29 mouse cellular contexts compared by ENCODE assay signal in genomic region chr6:49775006-49775405, GRCm38 (mm10). TPM values are rescaled to one million over a fixed set of nuclear protein-coding genes. Genes with fewer than 3 reads are reported as not detected.
DNase-seq lines count a peak whose midpoint lies in the region; ATAC-seq and TF ChIP-seq lines count a peak whose summit lies in the region.
"Had no signal": no experiment of that assay in that cellular context is flagged by ENCODE, and none has a peak within 500 bp of the region (broad histone marks: within the 10 kb centered on the region; RNA-seq: fewer than 3 reads in every experiment).

No protein-coding gene starts in this region.

- H3K9ac ChIP-seq in forebrain, embryonic 15.5 days (replicated peaks): no peak overlapping the region
- no peak overlapping the region for H3K9ac ChIP-seq in forebrain, embryonic 11.5 days (ENCODE audit: low read length)
- no peak overlapping the region for H3K9ac ChIP-seq in forebrain, postnatal 0 days
- H3K9ac ChIP-seq: embryonic facial prominence, embryonic 12.5 days; embryonic facial prominence, embryonic 15.5 days; hindbrain, embryonic 13.5 days had no signal

- H3K4me2 ChIP-seq in forebrain, embryonic 15.5 days (replicated peaks): no peak overlapping the region
- no peak overlapping the region for H3K4me2 ChIP-seq in forebrain, embryonic 11.5 days (ENCODE audit: low read depth, low read length, severe bottlenecking)
- no peak overlapping the region for H3K4me2 ChIP-seq in forebrain, postnatal 0 days (ENCODE audit: low read depth)
- H3K4me2 ChIP-seq: embryonic facial prominence, embryonic 12.5 days; embryonic facial prominence, embryonic 15.5 days; heart, embryonic 11.5 days; hindbrain, embryonic 13.5 days had no signal

- no peak for TF ChIP-seq CTCF in forebrain, postnatal 0 days (IDR thresholded peaks at IDR 0.05; ENCODE audit: low read depth)
- TF ChIP-seq CTCF in thymus, adult 2 months (IDR thresholded peaks at IDR 0.05; ENCODE audit: borderline replicate concordance, control insufficient read depth, extremely low read depth, insufficient read depth, low read length, poor library complexity): no peak

- WGBS in forebrain, embryonic 15.5 days: 53% methylated on average over 8 of the region's 8 CpGs
- 61% methylated on average over 8 of the region's 8 CpGs for WGBS in forebrain, embryonic 11.5 days
- 51% methylated on average over 8 of the region's 8 CpGs for WGBS in forebrain, postnatal 0 days
- WGBS in thymus, adult 2 months: 90% methylated on average over 8 of the region's 8 CpGs

- H3K4me3 ChIP-seq in forebrain, embryonic 15.5 days: no peak overlapping the region
- no peak overlapping the region for H3K4me3 ChIP-seq in forebrain, embryonic 11.5 days (ENCODE audit: low read depth, low read length)
- no peak overlapping the region for H3K4me3 ChIP-seq in forebrain, postnatal 0 days (ENCODE audit: low read depth, low read length)
- no peak overlapping the region for H3K4me3 ChIP-seq in thymus, adult 2 months (ENCODE audit: control insufficient read depth, insufficient read depth, low read length)
- H3K4me3 ChIP-seq: embryonic facial prominence, embryonic 12.5 days; embryonic facial prominence, embryonic 15.5 days; hindbrain, embryonic 13.5 days had no signal

- H3K27ac ChIP-seq in forebrain, embryonic 15.5 days (replicated peaks): no peak overlapping the region
- no peak overlapping the region for H3K27ac ChIP-seq in forebrain, embryonic 11.5 days (ENCODE audit: low read depth, low read length)
- no peak overlapping the region for H3K27ac ChIP-seq in forebrain, postnatal 0 days (ENCODE audit: low read depth, low read length)
- H3K27ac ChIP-seq in thymus, adult 2 months (ENCODE audit: control insufficient read depth, insufficient read depth, low read length): no peak overlapping the region
- H3K27ac ChIP-seq: embryonic facial prominence, embryonic 12.5 days; embryonic facial prominence, embryonic 15.5 days; hindbrain, embryonic 13.5 days; hindbrain, postnatal 0 days had no signal

- peak; percentile 13 for DNase-seq in embryo, embryonic 10.5 days (ENCODE audit: low spot score)
- no peak for DNase-seq in embryo, embryonic 9.5 days (ENCODE audit: extremely low spot score)
- DNase-seq in forebrain, embryonic 11.5 days (ENCODE audit: low spot score): no peak
- DNase-seq in brain, adult 2 months (ENCODE audit: low read depth, low spot score): peak; percentile 45
- peak; percentile 13 for DNase-seq in forebrain, postnatal 0 days
- DNase-seq in thymus, adult 2 months: no peak
- no peak for DNase-seq in gastrocnemius, postnatal 4 days (ENCODE audit: low spot score in 2 of 2)
- DNase-seq: adrenal gland, adult 8-10 months; adrenal gland, postnatal 25 days; cerebellum, adult 11 months; cerebellum, adult 2 months; cerebellum, adult 9-11 months; cerebellum, postnatal 36 days; gastrocnemius, postnatal 10 days; gastrocnemius, postnatal 36 days; heart, adult 11 months; kidney, adult 18-20 months had no signal

- no peak for TF ChIP-seq POLR2A in thymus, adult 2 months (IDR thresholded peaks at IDR 0.05; ENCODE audit: control insufficient read depth, extremely low read depth, insufficient read depth, low read length, poor library complexity)

- H3K4me1 ChIP-seq in forebrain, embryonic 15.5 days: peaks cover 16% of the 10 kb centered on the region; the same call in 1 of the 2 replicates
- H3K4me1 ChIP-seq in forebrain, embryonic 11.5 days (replicated peaks; ENCODE audit: control insufficient read depth, insufficient read depth, low read length): peaks cover 7% of the 10 kb centered on the region
- peaks cover 4% of the 10 kb centered on the region; the same call in 1 of the 2 replicates for H3K4me1 ChIP-seq in forebrain, postnatal 0 days (ENCODE audit: insufficient read depth)
- H3K4me1 ChIP-seq in thymus, adult 2 months (replicated peaks; ENCODE audit: control insufficient read depth, insufficient read depth, low read length): no peaks in the 10 kb centered on the region

- H3K36me3 ChIP-seq in forebrain, embryonic 15.5 days: no peaks in the 10 kb centered on the region
- H3K36me3 ChIP-seq in forebrain, embryonic 11.5 days (ENCODE audit: control insufficient read depth, insufficient read depth, low read length): no peaks in the 10 kb centered on the region
- H3K36me3 ChIP-seq in forebrain, postnatal 0 days (ENCODE audit: insufficient read depth): no peaks in the 10 kb centered on the region
- H3K36me3 ChIP-seq in thymus, adult 2 months (ENCODE audit: control insufficient read depth, insufficient read depth, low read length): no peaks in the 10 kb centered on the region
- H3K36me3 ChIP-seq: embryonic facial prominence, embryonic 12.5 days; embryonic facial prominence, embryonic 15.5 days; hindbrain, embryonic 13.5 days had no signal

- H3K27me3 ChIP-seq in forebrain, embryonic 15.5 days: no peaks in the 10 kb centered on the region
- H3K27me3 ChIP-seq in forebrain, embryonic 11.5 days (ENCODE audit: control insufficient read depth, insufficient read depth, low read length): no peaks in the 10 kb centered on the region
- no peaks in the 10 kb centered on the region for H3K27me3 ChIP-seq in forebrain, postnatal 0 days (ENCODE audit: insufficient read depth, low read length)
- H3K27me3 ChIP-seq in thymus, adult 2 months (ENCODE audit: control insufficient read depth, insufficient read depth, low read length): no peaks in the 10 kb centered on the region
- H3K27me3 ChIP-seq: embryonic facial prominence, embryonic 12.5 days; embryonic facial prominence, embryonic 15.5 days; hindbrain, embryonic 13.5 days had no signal

- no peaks in the 10 kb centered on the region for H3K9me3 ChIP-seq in forebrain, embryonic 15.5 days
- no peaks in the 10 kb centered on the region for H3K9me3 ChIP-seq in forebrain, embryonic 11.5 days (ENCODE audit: control insufficient read depth, low read length)
- H3K9me3 ChIP-seq in forebrain, postnatal 0 days (ENCODE audit: low read length): no peaks in the 10 kb centered on the region
- H3K9me3 ChIP-seq: embryonic facial prominence, embryonic 12.5 days; embryonic facial prominence, embryonic 15.5 days; hindbrain, embryonic 13.5 days had no signal

- ATAC-seq in forebrain, embryonic 15.5 days (replicated peaks): peak; percentile 43; the same call in 1 of the 2 replicates
- ATAC-seq in forebrain, embryonic 11.5 days (replicated peaks; ENCODE audit: low FRiP score): no peak; the same call in 1 of the 2 replicates
- ATAC-seq in forebrain, postnatal 0 days: no peak
- ATAC-seq: activated CD4-positive, CD25-positive, alpha-beta regulatory T cell, adult 4 months; hindbrain, postnatal 0 days; inflammation-experienced regulatory T-cells, adult 6 months; intestine, embryonic 16.5 days had no signal

RNA-seq across cellular contexts. Expression of gene Npy, which starts 47.5 kb away (rescaled TPM):
- polyA plus RNA-seq in forebrain, embryonic 15.5 days (2015; fragmentation: Nextera tagmentation; extraction: Ambion mirVana): 117 and 127 TPM in 2 replicates
- polyA plus RNA-seq in forebrain, embryonic 11.5 days (2014; fragmentation: Nextera tagmentation; extraction: Ambion mirVana): 3.6 and 7.1 TPM in 2 replicates
- 208 and 285 TPM in 2 replicates for total RNA-seq in forebrain, postnatal 0 days (2014; rRNA removed)
- 323 and 643 TPM in 2 replicates for polyA plus RNA-seq in forebrain, postnatal 0 days (2015; fragmentation: Nextera tagmentation; extraction: Ambion mirVana)
- polyA plus RNA-seq in thymus, adult 2 months (2012; rRNA removed): 1.4 and 2.1 TPM in 2 replicates
- total RNA-seq in gastrocnemius, postnatal 4 days (2021): not detected
- total RNA-seq: gastrocnemius, adult 18-20 months; gastrocnemius, postnatal 10 days; gastrocnemius, postnatal 36 days; heart, postnatal 25 days; hematopoietic stem cell, adult 5-6 weeks had no signal
- polyA plus RNA-seq: activated CD4-positive, CD25-positive, alpha-beta regulatory T cell, adult 4 months; inflammation-experienced regulatory T-cells, adult 6 months had no signal

Comparison
In these comparisons a context has a peak if more than half of its experiments do, and no peak if none do; other contexts are left out.
1. DNase-seq: peak in embryo, embryonic 10.5 days (single experiment), brain, adult 2 months (single experiment) and forebrain, postnatal 0 days (single experiment); none in embryo, embryonic 9.5 days (single experiment), forebrain, embryonic 11.5 days (single experiment), thymus, adult 2 months (single experiment) and gastrocnemius, postnatal 4 days (0 of 2).
2. RNA of gene Npy, which starts 47.5 kb away (polyA plus RNA-seq): 323 to 643 TPM in forebrain, postnatal 0 days and 117 to 127 TPM in forebrain, embryonic 15.5 days; 3.6 to 7.1 TPM in forebrain, embryonic 11.5 days and 1.4 to 2.1 TPM in thymus, adult 2 months; every median in the first group is over 10 times any median in the second.